In genomic region chr14:121144496-121144895, GRCm38 (mm10) we compare ENCODE assay signal across 26 mouse cellular contexts.
DNase-seq lines count a peak whose midpoint lies in the region; ATAC-seq lines count a peak whose summit lies in the region.
"Had no signal": no experiment of that assay in that cellular context is flagged by ENCODE, and none has a peak within 500 bp of the region (broad histone marks: within the 10 kb centered on the region; RNA-seq: fewer than 3 reads in every experiment).

No protein-coding gene starts in this region.

- H3K36me3 ChIP-seq in kidney, embryonic 15.5 days, result no peaks in the 10 kb centered on the region
- H3K36me3 ChIP-seq in liver, embryonic 15.5 days (replicated peaks), result no peaks in the 10 kb centered on the region
- H3K36me3 ChIP-seq: forebrain, embryonic 12.5 days; hindbrain, embryonic 13.5 days; limb, embryonic 15.5 days; midbrain, embryonic 13.5 days; neural tube, embryonic 15.5 days had no signal

- H3K9me3 ChIP-seq in kidney, embryonic 15.5 days (replicated peaks), result no peaks in the 10 kb centered on the region
- H3K9me3 ChIP-seq in liver, embryonic 15.5 days (replicated peaks), result no peaks in the 10 kb centered on the region
- H3K9me3 ChIP-seq: forebrain, embryonic 12.5 days; hindbrain, embryonic 13.5 days; limb, embryonic 15.5 days; midbrain, embryonic 13.5 days; neural tube, embryonic 15.5 days had no signal

- no peaks in the 10 kb centered on the region for H3K27me3 ChIP-seq in kidney, embryonic 15.5 days
- no peaks in the 10 kb centered on the region for H3K27me3 ChIP-seq in liver, embryonic 15.5 days
- H3K27me3 ChIP-seq: forebrain, embryonic 12.5 days; hindbrain, embryonic 13.5 days; limb, embryonic 15.5 days; midbrain, embryonic 13.5 days; neural tube, embryonic 15.5 days had no signal

- H3K4me2 ChIP-seq in kidney, embryonic 15.5 days, result peak overlapping the region; percentile 45; the same call in 1 of the 2 replicates
- H3K4me2 ChIP-seq in liver, embryonic 15.5 days, result peak overlapping the region; percentile 42; the same call in 1 of the 2 replicates
- H3K4me2 ChIP-seq: forebrain, embryonic 12.5 days; heart, embryonic 11.5 days; hindbrain, embryonic 13.5 days; limb, embryonic 15.5 days; midbrain, embryonic 13.5 days; neural tube, embryonic 15.5 days had no signal

- H3K4me3 ChIP-seq in kidney, embryonic 15.5 days (replicated peaks), result no peak overlapping the region
- no peak overlapping the region for H3K4me3 ChIP-seq in liver, embryonic 15.5 days (replicated peaks)
- H3K4me3 ChIP-seq: forebrain, embryonic 12.5 days; hindbrain, embryonic 13.5 days; limb, embryonic 15.5 days; midbrain, embryonic 13.5 days; neural tube, embryonic 15.5 days had no signal

- peaks cover 57% of the 10 kb centered on the region for H3K4me1 ChIP-seq in kidney, embryonic 15.5 days
- peaks cover 35% of the 10 kb centered on the region; the same call in 1 of the 2 replicates for H3K4me1 ChIP-seq in liver, embryonic 15.5 days (replicated peaks)

- no peak for DNase-seq in kidney, adult 18-20 months
- DNase-seq in right cerebral cortex, adult 18-20 months, result peak; percentile 30
- no peak for DNase-seq in right cerebral cortex, postnatal 10 days (ENCODE audit: low spot score in 2 of 2)
- DNase-seq in heart, postnatal 10 days, result no peak
- DNase-seq: adrenal gland, postnatal 25 days; cerebellum, adult 18-20 months; cerebellum, postnatal 14 days; forebrain, postnatal 0 days; gastrocnemius, postnatal 25 days; heart, adult 11 months; heart, postnatal 4 days; layer of hippocampus, postnatal 36 days; left cerebral cortex, postnatal 4 days; thymus, adult 2 months; thymus, postnatal 36 days had no signal

- ATAC-seq in kidney, embryonic 15.5 days (replicated peaks; ENCODE audit: low FRiP score), result 0 out of 2 replicates have a peak, but pooled peaks have one; percentile 19
- no peak for ATAC-seq in liver, embryonic 15.5 days (ENCODE audit: insufficient read depth)
- ATAC-seq in inflammation-experienced regulatory T-cells, adult 6 months, result no peak
- ATAC-seq: CD4-positive, CD25-positive, alpha-beta regulatory T cell, adult 4 months; forebrain, postnatal 0 days; midbrain, embryonic 13.5 days had no signal

- intact Hi-C loops in heart, postnatal 10 days (cut with DNase I), result no loop called here

- 39% methylated on average over 2 of the region's 2 CpGs for WGBS in kidney, embryonic 15.5 days
- WGBS in liver, embryonic 15.5 days (ENCODE audit: insufficient replicate concordance), result 46% methylated on average over 2 of the region's 2 CpGs

- H3K9ac ChIP-seq in kidney, embryonic 15.5 days, result no peak overlapping the region
- no peak overlapping the region for H3K9ac ChIP-seq in liver, embryonic 15.5 days
- H3K9ac ChIP-seq: forebrain, embryonic 12.5 days; forebrain, postnatal 0 days; hindbrain, embryonic 13.5 days; limb, embryonic 15.5 days; midbrain, embryonic 13.5 days; neural tube, embryonic 15.5 days had no signal

- peak overlapping the region; percentile 86 for H3K27ac ChIP-seq in kidney, embryonic 15.5 days
- peak overlapping the region; percentile 76; the same call in 1 of the 2 replicates for H3K27ac ChIP-seq in liver, embryonic 15.5 days (replicated peaks)
- H3K27ac ChIP-seq: forebrain, embryonic 12.5 days; hindbrain, embryonic 13.5 days; limb, embryonic 15.5 days; macrophage; midbrain, embryonic 13.5 days; neural tube, embryonic 15.5 days had no signal
